Mouse (Mus musculus) lung, adult 2 months (tissue): ENCODE measurements around the gene Slfn14. TPM values are rescaled to one million over a fixed set of nuclear protein-coding genes. Genes with fewer than 3 reads are reported as not detected.
A peak's percentile ranks its signal among the peaks of the same experiment; 100 is the strongest.
"Not testable (repeated sequence)": the region's sequence is repeated elsewhere in the genome, so short reads cannot be mapped to it uniquely, and the experiment has no call there.

ENCODE experiments used
- DNase-seq: peaks from one replicate; pipeline ENCODE4 v3.0.0; 2022
- H3K4me1 ChIP-seq: fragments of 200-500 bp; 2 replicates; pipeline ENCODE4 v1.6.1; 2011; ENCODE audit warnings: low read length; ENCODE audit not compliant: control insufficient read depth, insufficient read depth
- H3K4me3 ChIP-seq: fragments of 200-500 bp; replicated peaks from 2 replicates; pipeline ENCODE3; 2011; ENCODE audit warnings: low read depth, mild to moderate bottlenecking, control low read depth, low read length; ENCODE audit errors: extremely low read depth
- CTCF ChIP-seq: fragments of 200-500 bp; IDR thresholded peaks from 2 replicates; pipeline ENCODE4 v1.5.1; 2011; ENCODE audit warnings: mild to moderate bottlenecking, low read length, control low read depth; ENCODE audit not compliant: insufficient read depth
- POLR2A ChIP-seq: fragments of 200-500 bp; IDR thresholded peaks from 2 replicates; pipeline ENCODE4 v1.6.1; 2011; ENCODE audit warnings: low read depth, mild to moderate bottlenecking, control low read depth, low read length, borderline replicate concordance; ENCODE audit errors: extremely low read depth
- WGBS: fragments of 180-500 bp; shearing (Covaris S2); methylation state at CpG from one replicate; pipeline ENCODE4 v1.1.7; 2018; 5-methylcytosine and 5-hydroxymethylcytosine counted together
- polyA plus RNA-seq: library from polyadenylated mRNA; depleted of rRNA; stranded (reverse); fragments of >200 nt; gene quantifications from 2 replicates; pipeline ENCODE4 v1.2.3, GENCODE M21; 2012; rRNA removed

Slfn14 gene
- polyA plus RNA-seq, 1 experiment, result 0.17 TPM

- WGBS, result 2% methylated on average over 6 of the region's 6 CpGs
- Histone ChIP-seq H3K4me1 (no peaks in the 10 kb centered on the region), H3K4me3 (peak overlapping the region; percentile 71)
- no peak for TF ChIP-seq POLR2A
- TF ChIP-seq CTCF, result no peak
- DNase-seq, result no peak
Observed at GRCm38 (mm10) chr11:83270842-83271150, 15.7 kb downstream of the Slfn14 start.

- Histone ChIP-seq H3K4me1 (no peaks in the 10 kb centered on the region), H3K4me3 (no peak overlapping the region)
- TF ChIP-seq POLR2A (no peak), CTCF (no peak)
- no peak for DNase-seq
- WGBS, result 59% methylated on average over 3 of the region's 3 CpGs
Observed at GRCm38 (mm10) chr11:83263146-83263545, 23.4 kb downstream of the Slfn14 start.

- WGBS, result 98% methylated on average over 1 of the region's 1 CpGs
- no peak for TF ChIP-seq CTCF
- no peak for TF ChIP-seq POLR2A
- no peaks in the 10 kb centered on the region for H3K4me1 ChIP-seq
- no peak for DNase-seq
- H3K4me3 ChIP-seq, result no peak overlapping the region
Observed at GRCm38 (mm10) chr11:83262673-83263072, 23.9 kb downstream of the Slfn14 start.

GRCm38 (mm10) chr11:83257211-83257610 is 29.3 kb downstream of the Slfn14 start:
- DNase-seq, H3K4me3 ChIP-seq, H3K4me1 ChIP-seq: not testable (repeated sequence)
- WGBS, result 26% methylated on average over 5 of the region's 5 CpGs

GRCm38 (mm10) chr11:83239811-83240210 is 46.7 kb downstream of the Slfn14 start:
- TF ChIP-seq CTCF (no peak), POLR2A (no peak)
- DNase-seq, result no peak
- Histone ChIP-seq H3K4me3 (no peak overlapping the region), H3K4me1 (no peaks in the 10 kb centered on the region)
- WGBS, result 27% methylated on average over 2 of the region's 2 CpGs

DNA sequence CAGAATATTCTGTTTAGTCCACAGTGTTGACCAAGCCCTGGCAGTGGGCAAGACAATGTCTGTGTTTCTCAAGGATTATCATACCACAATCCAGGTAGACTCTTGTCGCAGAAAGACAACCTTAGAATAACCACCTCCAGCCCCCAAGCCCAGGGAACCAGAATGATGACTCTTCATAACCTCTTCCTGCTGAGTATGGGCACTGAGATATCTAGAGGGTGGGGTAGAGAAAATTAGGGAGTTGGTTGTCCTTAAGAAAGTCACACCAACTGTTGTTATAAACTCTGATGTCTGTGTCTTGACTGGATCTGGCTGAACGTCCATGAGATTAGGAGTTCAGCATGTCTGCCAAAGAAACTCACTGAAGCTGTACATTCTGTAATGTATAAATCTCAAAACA is 48.1 kb downstream of the Slfn14 start:
- DNase-seq, result no peak
- H3K4me3 ChIP-seq, result no peak overlapping the region
- WGBS, result 80% methylated on average over 2 of the region's 2 CpGs
- H3K4me1 ChIP-seq, result no peaks in the 10 kb centered on the region
- TF ChIP-seq CTCF (no peak), POLR2A (no peak)

DNA sequence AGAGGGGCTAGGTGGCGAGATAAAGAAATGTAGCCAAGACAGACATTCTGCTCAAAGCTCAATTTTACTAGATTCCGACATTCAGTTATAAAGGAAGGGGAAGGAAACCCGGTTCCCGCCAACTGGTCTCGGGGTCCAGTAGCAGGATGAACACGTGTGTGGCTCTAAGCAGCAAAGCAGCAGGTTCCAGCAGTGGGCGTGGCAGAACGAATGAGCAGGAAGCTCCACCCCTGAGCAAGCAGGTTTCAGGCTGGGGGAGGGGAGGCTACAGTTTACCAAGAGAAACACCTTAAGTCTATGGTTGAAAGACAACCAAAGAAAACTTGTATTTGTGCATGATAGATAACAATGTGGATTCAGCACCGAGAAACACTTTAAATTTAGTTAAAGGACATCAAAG is 49.1 kb downstream of the Slfn14 start:
- not testable (repeated sequence) for H3K4me1 ChIP-seq, DNase-seq, H3K4me3 ChIP-seq
- WGBS, result 73% methylated on average over 9 of the region's 9 CpGs

DNA sequence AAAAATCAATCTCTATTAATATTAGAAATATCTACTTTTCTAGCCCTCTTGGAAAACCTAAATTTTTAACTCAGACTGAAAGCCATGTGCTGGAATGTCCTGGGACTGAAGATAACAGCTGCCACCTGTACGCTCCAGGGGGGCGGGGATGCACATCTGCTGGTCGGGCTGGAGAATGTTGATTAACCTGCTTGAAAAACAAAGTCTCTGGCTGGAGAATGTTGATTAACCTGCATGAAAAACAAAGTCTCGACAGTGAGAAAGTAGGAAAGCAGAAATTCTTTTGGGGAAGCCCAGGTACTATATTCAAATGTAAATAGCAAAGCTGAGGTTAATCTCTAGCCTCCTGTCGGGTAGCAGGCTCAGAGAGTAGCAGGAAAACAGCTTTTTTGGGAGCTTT is 52.9 kb downstream of the Slfn14 start:
- not testable (repeated sequence) for H3K4me3 ChIP-seq, H3K4me1 ChIP-seq, DNase-seq
- 42% methylated on average over 5 of the region's 5 CpGs for WGBS

DNA sequence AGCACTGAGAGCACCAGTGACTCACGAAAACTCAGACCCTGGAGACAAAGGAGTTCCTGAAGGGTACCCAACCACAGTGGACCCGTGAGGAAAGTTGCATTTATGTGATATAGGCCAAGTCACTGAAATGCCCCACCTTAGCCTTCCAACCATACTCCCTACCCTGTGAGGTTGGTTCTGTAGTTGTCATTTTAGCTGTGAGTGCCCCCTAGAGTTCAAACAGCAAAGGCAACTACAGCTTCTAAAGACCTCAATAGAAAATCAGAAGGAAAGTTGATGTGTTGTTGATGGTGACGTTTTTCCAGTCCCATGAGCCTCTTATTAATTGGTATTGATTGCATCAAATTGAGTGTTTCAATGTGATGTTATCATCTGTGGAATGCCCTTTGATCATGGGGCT is 55.6 kb downstream of the Slfn14 start:
- no peak for TF ChIP-seq POLR2A
- TF ChIP-seq CTCF, result no peak
- Histone ChIP-seq H3K4me1 (no peaks in the 10 kb centered on the region), H3K4me3 (no peak overlapping the region)
- 58% methylated on average over 3 of the region's 3 CpGs for WGBS
- DNase-seq, result no peak

- WGBS, result 73% methylated on average over 7 of the region's 7 CpGs
- no peak for DNase-seq
- H3K4me3 ChIP-seq, result no peak overlapping the region
- no peaks in the 10 kb centered on the region for H3K4me1 ChIP-seq
- TF ChIP-seq POLR2A (no peak), CTCF (no peak)
Observed at GRCm38 (mm10) chr11:83227926-83228723, 58.4 kb downstream of the Slfn14 start.

DNA sequence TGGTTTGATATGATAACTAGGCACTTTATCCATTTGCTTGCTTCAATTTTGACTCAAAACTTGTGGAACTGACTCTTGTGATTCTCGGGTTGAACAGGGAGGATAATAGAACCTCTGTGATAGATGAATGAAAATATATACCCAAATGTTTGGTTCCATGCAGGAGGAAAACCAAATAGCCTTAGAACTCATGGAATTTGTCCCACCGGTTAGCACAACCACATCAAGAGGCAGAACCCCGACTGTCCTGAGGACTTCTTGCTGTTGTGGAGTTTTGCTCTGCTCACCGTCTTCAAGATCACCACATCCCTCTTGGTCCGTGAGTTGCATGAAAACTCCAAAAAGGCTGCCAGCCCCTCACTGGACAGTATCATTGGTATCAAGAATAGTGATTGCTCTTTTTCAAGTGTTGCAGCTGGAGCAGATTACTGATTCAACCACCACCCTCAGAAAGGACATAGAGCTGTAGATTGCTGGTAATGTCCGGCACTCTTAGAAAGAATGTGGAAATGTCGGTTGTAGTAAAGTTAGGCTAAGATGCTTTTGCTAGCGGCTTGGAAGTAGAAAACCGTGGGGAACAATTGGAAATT is 61.1 kb downstream of the Slfn14 start:
- no peak overlapping the region for H3K4me3 ChIP-seq
- 80% methylated on average over 9 of the region's 9 CpGs for WGBS
- DNase-seq, result no peak
- H3K4me1 ChIP-seq, result no peaks in the 10 kb centered on the region
- TF ChIP-seq CTCF (no peak), POLR2A (no peak)

Other genes starting within 250 kb of the Slfn14 start
- 6.5 and 10.1 TPM in 2 replicates for gene Slfn2, start 221.6 kb downstream of the Slfn14 start, polyA plus RNA-seq
- gene Slfn1, start 169.9 kb downstream of the Slfn14 start, polyA plus RNA-seq, result 1.2 and 4.2 TPM in 2 replicates
- 0.55 and 1.1 TPM in 2 replicates for gene Slfn4, start 111.5 kb downstream of the Slfn14 start, polyA plus RNA-seq
- 0.38 and 0.85 TPM in 2 replicates for gene Slfn3, start 95.4 kb downstream of the Slfn14 start, polyA plus RNA-seq
- gene Ap2b1, start 12.3 kb upstream of the Slfn14 start, polyA plus RNA-seq, result 31.4 and 43.9 TPM in 2 replicates
- 6.5 and 6.7 TPM in 2 replicates for gene Pex12, start 15.9 kb upstream of the Slfn14 start, polyA plus RNA-seq
- gene Rasl10b, start 122.4 kb upstream of the Slfn14 start, polyA plus RNA-seq, result 1.9 and 2.4 TPM in 2 replicates
- gene Gas2l2, start 142.7 kb upstream of the Slfn14 start, polyA plus RNA-seq, result 2.8 TPM in 2 replicates
- 0.54 TPM in 1 of 2 replicates, not detected in the other for gene 1700020L24Rik, start 151.0 kb upstream of the Slfn14 start, polyA plus RNA-seq
- 20.1 and 33.3 TPM in 2 replicates for gene Mmp28, start 176.3 kb upstream of the Slfn14 start, polyA plus RNA-seq
- 8.5 and 10.7 TPM in 2 replicates for gene Taf15, start 186.4 kb upstream of the Slfn14 start, polyA plus RNA-seq
- 0.06 TPM in 1 of 2 replicates, not detected in the other for gene Heatr9, start 235.4 kb upstream of the Slfn14 start, polyA plus RNA-seq
- 70.3 and 198 TPM in 2 replicates for gene Ccl5, start 243.8 kb upstream of the Slfn14 start, polyA plus RNA-seq